Mouse (Mus musculus) MEL (cell line): ENCODE data around the gene Pde11a. TPM values are rescaled to one million over a fixed set of nuclear protein-coding genes. Genes with fewer than 3 reads are reported as not detected.

Source experiments
- DNase-seq: peaks from one replicate; pipeline ENCODE4 v3.0.0; 2011; ENCODE audit warnings: low read depth, low spot score
- H3K27ac ChIP-seq: 2 replicates; pipeline ENCODE4 v1.5.1; 2012; ENCODE audit warnings: low read depth, mild to moderate bottlenecking, control low read depth, low read length, moderate library complexity; ENCODE audit not compliant: control insufficient read depth
- H3K27me3 ChIP-seq, 2 experiments: fragments of 150-350 bp in 1 of 2; sonication (generic) in 1 of 2; 2 replicates each; pipeline ENCODE4 v1.6.1; 2012; ENCODE audit warnings: low read length in 2 of 2, mild to moderate bottlenecking in 2 of 2, improper control_type of control experiment in 1 of 2, moderate library complexity in 1 of 2; ENCODE audit not compliant: insufficient read depth in 2 of 2, control insufficient read depth in 1 of 2
- H3K36me3 ChIP-seq, 2 experiments: 2 replicates each; pipeline ENCODE4 v1.6.1; 2012 to 2014; ENCODE audit warnings: low read length in 2 of 2, improper control_type of control experiment in 1 of 2, inconsistent platforms in 1 of 2, mild to moderate bottlenecking in 1 of 2; ENCODE audit not compliant: insufficient read depth in 2 of 2, control insufficient read depth in 1 of 2
- H3K4me1 ChIP-seq, 2 experiments: fragments of 150-350 bp in 1 of 2; sonication (generic) in 1 of 2; 2 replicates each; pipeline ENCODE4 v1.6.1; 2012; ENCODE audit warnings: low read length in 2 of 2, improper control_type of control experiment in 1 of 2, mild to moderate bottlenecking in 1 of 2; ENCODE audit not compliant: insufficient read depth in 2 of 2, control insufficient read depth in 1 of 2
- H3K4me3 ChIP-seq, 2 experiments: fragments of 150-350 bp in 1 of 2; sonication (generic) in 1 of 2; 2 replicates each; pipeline ENCODE4 v1.5.1; 2012; ENCODE audit warnings: low read depth in 2 of 2, low read length in 2 of 2, mild to moderate bottlenecking in 2 of 2, moderate library complexity in 2 of 2, control low read depth in 1 of 2, improper control_type of control experiment in 1 of 2; ENCODE audit not compliant: control insufficient read depth in 1 of 2, insufficient read depth in 1 of 2
- H3K79me2 ChIP-seq: 2 replicates; pipeline ENCODE4 v1.6.1; 2012; ENCODE audit warnings: mild to moderate bottlenecking, low read length, moderate library complexity; ENCODE audit not compliant: control insufficient read depth, poor library complexity, insufficient read depth
- H3K9ac ChIP-seq: 2 replicates; pipeline ENCODE4 v1.6.1; 2012; ENCODE audit warnings: low read depth, mild to moderate bottlenecking, control low read depth, low read length, moderate library complexity; ENCODE audit not compliant: control insufficient read depth, poor library complexity, severe bottlenecking
- H3K9me3 ChIP-seq: fragments of 150-350 bp; sonication (generic); replicated peaks from 2 replicates; pipeline ENCODE4 v1.6.1; 2012; ENCODE audit warnings: mild to moderate bottlenecking, low read length, improper control_type of control experiment, moderate library complexity; ENCODE audit not compliant: insufficient read depth
- BHLHE40 ChIP-seq: IDR thresholded peaks from 2 replicates; pipeline ENCODE4 v1.6.1; 2012; ENCODE audit warnings: low read depth, mild to moderate bottlenecking, inconsistent platforms, low read length, improper control_type of control experiment, borderline replicate concordance
- E2F4 ChIP-seq: IDR thresholded peaks from 2 replicates; pipeline ENCODE4 v1.6.1; 2011; ENCODE audit warnings: low read depth, low read length, improper control_type of control experiment, borderline replicate concordance
- ELF1 ChIP-seq: IDR thresholded peaks from 2 replicates; pipeline ENCODE4 v1.6.1; 2014; ENCODE audit warnings: low read depth, mild to moderate bottlenecking, inconsistent platforms, low read length, improper control_type of control experiment, moderate library complexity
- GABPA ChIP-seq: IDR thresholded peaks from 2 replicates; pipeline ENCODE4 v1.6.1; 2012; ENCODE audit warnings: low read depth, mild to moderate bottlenecking, inconsistent platforms, low read length, improper control_type of control experiment, moderate library complexity
- JUND ChIP-seq: IDR thresholded peaks from 2 replicates; pipeline ENCODE4 v1.6.1; 2011; ENCODE audit warnings: low read depth, mild to moderate bottlenecking, improper control_type of control experiment, low read length
- MAZ ChIP-seq: IDR thresholded peaks from 2 replicates; pipeline ENCODE4 v1.6.1; 2012; ENCODE audit warnings: low read depth, mild to moderate bottlenecking, inconsistent platforms, low read length, improper control_type of control experiment
- MEF2A ChIP-seq: IDR thresholded peaks from 2 replicates; pipeline ENCODE4 v1.6.1; 2014; ENCODE audit warnings: low read depth, mild to moderate bottlenecking, inconsistent platforms, low read length, improper control_type of control experiment; ENCODE audit not compliant: poor library complexity, insufficient replicate concordance, severe bottlenecking; ENCODE audit errors: extremely low read depth
- MYB ChIP-seq: IDR thresholded peaks from 2 replicates; pipeline ENCODE4 v1.6.1; 2011; ENCODE audit warnings: mild to moderate bottlenecking, low read depth, low read length, improper control_type of control experiment
- NRF1 ChIP-seq: IDR thresholded peaks from 2 replicates; pipeline ENCODE4 v1.6.1; 2014; ENCODE audit warnings: low read depth, mild to moderate bottlenecking, inconsistent platforms, low read length, improper control_type of control experiment, moderate library complexity; ENCODE audit not compliant: poor library complexity, insufficient read depth, severe bottlenecking
- POLR2AphosphoS2 ChIP-seq: IDR thresholded peaks from 2 replicates; pipeline ENCODE4 v1.6.1; 2011; ENCODE audit warnings: low read length, improper control_type of control experiment
- POLR2AphosphoS5 ChIP-seq: IDR thresholded peaks from 2 replicates; pipeline ENCODE4 v1.6.1; 2012; ENCODE audit warnings: low read depth, borderline replicate concordance, mild to moderate bottlenecking, inconsistent platforms, low read length, moderate library complexity, mixed read lengths
- RCOR1 ChIP-seq: IDR thresholded peaks from 2 replicates; pipeline ENCODE4 v1.6.1; 2012; ENCODE audit warnings: low read depth, mild to moderate bottlenecking, inconsistent platforms, low read length, improper control_type of control experiment
- SIN3A ChIP-seq: IDR thresholded peaks from 2 replicates; pipeline ENCODE4 v1.6.1; 2012; ENCODE audit warnings: low read length, improper control_type of control experiment, inconsistent platforms
- SMC3 ChIP-seq: IDR thresholded peaks from 2 replicates; pipeline ENCODE4 v1.6.1; 2011; ENCODE audit warnings: low read depth, low read length, improper control_type of control experiment
- TAL1 ChIP-seq: IDR thresholded peaks from 2 replicates; pipeline ENCODE4 v1.6.1; 2012; ENCODE audit warnings: mild to moderate bottlenecking, inconsistent platforms, low read length, moderate library complexity, mixed read lengths
- TCF12 ChIP-seq: IDR thresholded peaks from 2 replicates; pipeline ENCODE4 v1.6.1; 2014; ENCODE audit warnings: low read depth, mild to moderate bottlenecking, inconsistent platforms, low read length, improper control_type of control experiment, moderate library complexity
- USF1 ChIP-seq: IDR thresholded peaks from 2 replicates; pipeline ENCODE4 v1.6.1; 2014; ENCODE audit warnings: low read depth, mild to moderate bottlenecking, inconsistent platforms, low read length, improper control_type of control experiment, moderate library complexity
- ZC3H11A ChIP-seq: IDR thresholded peaks from 2 replicates; pipeline ENCODE4 v1.6.1; 2012; ENCODE audit warnings: low read depth, mild to moderate bottlenecking, inconsistent platforms, low read length, improper control_type of control experiment
- ZKSCAN1 ChIP-seq: IDR thresholded peaks from 2 replicates; pipeline ENCODE4 v1.6.1; 2012; ENCODE audit warnings: low read depth, mild to moderate bottlenecking, inconsistent platforms, low read length, improper control_type of control experiment, moderate library complexity
- ZMIZ1 ChIP-seq: IDR thresholded peaks from 2 replicates; pipeline ENCODE4 v1.6.1; 2012; ENCODE audit warnings: low read depth, mild to moderate bottlenecking, inconsistent platforms, low read length, improper control_type of control experiment, moderate library complexity
- ZNF384 ChIP-seq: IDR thresholded peaks from 2 replicates; pipeline ENCODE4 v1.6.1; 2012; ENCODE audit warnings: low read depth, mild to moderate bottlenecking, inconsistent platforms, low read length, improper control_type of control experiment
- polyA plus RNA-seq, 2 experiments: library from polyadenylated mRNA; stranded (reverse) in 1 of 2; unstranded in 1 of 2; fragments of >175 nt in 1 of 2; fragments of >200 nt in 1 of 2; gene quantifications; 2 replicates each; pipeline versions ENCODE4 v1.2.1 to v1.2.4; 2012; ENCODE audit warnings: low replicate concordance in 2 of 2, low read depth in 1 of 2; ENCODE audit not compliant: insufficient read length in 2 of 2, insufficient read depth in 1 of 2, missing spikeins in 1 of 2
- total RNA-seq: library from RNA; depleted of rRNA; stranded (reverse); fragments of 300-350 nt; gene quantifications from 2 replicates; pipeline ENCODE4 v1.2.3, GENCODE M21; 2012

Pde11a gene
- total and polyA plus RNA-seq, 3 experiments: not detected

- TF ChIP-seq BHLHE40: no peak
- TF ChIP-seq E2F4: no peak
- TF ChIP-seq SMC3: peak; percentile 66
- TF ChIP-seq POLR2AphosphoS2: no peak
- TF ChIP-seq ZC3H11A: peak; percentile 11; the same call in 1 of the 2 replicates
- TF ChIP-seq NRF1: no peak
- no peak for TF ChIP-seq JUND
- TF ChIP-seq ZKSCAN1: no peak
- TF ChIP-seq MYB: no peak
- no peak for TF ChIP-seq TCF12
- TF ChIP-seq MAZ: no peak
Observed at GRCm38 (mm10) chr2:75985124-75985523, 353.4 kb downstream of the Pde11a start (continued).

- Histone ChIP-seq H3K27me3 (no peaks in the 10 kb centered on the region), H3K4me3 (no peak overlapping the region), H3K9ac (no peak overlapping the region), H3K9me3 (no peaks in the 10 kb centered on the region), H3K27ac (no peak overlapping the region), H3K36me3 (no peaks in the 10 kb centered on the region), H3K79me2 (no peaks in the 10 kb centered on the region), H3K4me1 (no peaks in the 10 kb centered on the region)
- TF ChIP-seq ZMIZ1 (no peak), TCF12 (no peak), POLR2AphosphoS5 (no peak), MYB (no peak), BHLHE40 (no peak), GABPA (no peak), TAL1 (no peak), SIN3A (no peak), RCOR1 (no peak), JUND (no peak), MEF2A (no peak), NRF1 (no peak)
- no peak for DNase-seq
Observed at GRCm38 (mm10) chr2:75983847-75984246, 354.7 kb downstream of the Pde11a start.

GRCm38 (mm10) chr2:75983091-75983490 lies 355.5 kb downstream of the Pde11a start:
- Histone ChIP-seq H3K27me3 (no peaks in the 10 kb centered on the region), H3K9me3 (no peaks in the 10 kb centered on the region), H3K27ac (no peak overlapping the region), H3K36me3 (no peaks in the 10 kb centered on the region), H3K79me2 (no peaks in the 10 kb centered on the region), H3K4me3 (no peak overlapping the region), H3K9ac (no peak overlapping the region), H3K4me1 (no peaks in the 10 kb centered on the region)
- DNase-seq: no peak
- TF ChIP-seq USF1: no peak
- TF ChIP-seq ZNF384: no peak
- no peak for TF ChIP-seq ELF1
- TF ChIP-seq ZMIZ1: no peak
